Mouse (Mus musculus): ENCODE results near the gene Ric3.

GRCm38 (mm10) chr7:109129442-109129841, 46.3 kb upstream of the Ric3 start:
- TF ChIP-seq ZC3H11A (IDR thresholded peaks at IDR 0.05; ENCODE audit: low read depth, low read length) (no peak), CTCF (IDR thresholded peaks at IDR 0.05 in 2 of 3, conservative IDR thresholded peaks at IDR 0.05 in 1 of 3; ENCODE audit: control insufficient read depth in 1 of 3, insufficient read depth in 1 of 3, low read depth in 2 of 3, low read length in 3 of 3, poor library complexity in 1 of 3, severe bottlenecking in 1 of 3) (no peak), ELF1 (IDR thresholded peaks at IDR 0.05; ENCODE audit: low read depth, low read length) (no peak), POLR2AphosphoS2 (IDR thresholded peaks at IDR 0.05; ENCODE audit: low read length) (no peak), EP300 (IDR thresholded peaks at IDR 0.05; ENCODE audit: low read depth in 1 of 2, low read length in 2 of 2) (no peak), CHD2 (IDR thresholded peaks at IDR 0.05; ENCODE audit: low read length) (no peak), NRF1 (IDR thresholded peaks at IDR 0.05; ENCODE audit: insufficient read depth, low read depth, low read length, poor library complexity, severe bottlenecking) (no peak), MXI1 (IDR thresholded peaks at IDR 0.05; ENCODE audit: low read depth, low read length) (no peak), SMC3 (IDR thresholded peaks at IDR 0.05; ENCODE audit: low read depth, low read length) (no peak)

Data from MEL (cell line).